Mouse (Mus musculus) urinary bladder, postnatal 36 days (tissue): ENCODE data around the gene Rap1a.
"Not testable (repeated sequence)": the region's sequence is repeated elsewhere in the genome, so short reads cannot be mapped to it uniquely, and the experiment has no call there.

ENCODE experiments used
- DNase-seq, 2 experiments: peaks; one replicate each; pipeline ENCODE4 v3.0.0; 2022; ENCODE audit warnings: low spot score in 2 of 2, mixed read lengths in 1 of 2

Gene Rap1a

DNA sequence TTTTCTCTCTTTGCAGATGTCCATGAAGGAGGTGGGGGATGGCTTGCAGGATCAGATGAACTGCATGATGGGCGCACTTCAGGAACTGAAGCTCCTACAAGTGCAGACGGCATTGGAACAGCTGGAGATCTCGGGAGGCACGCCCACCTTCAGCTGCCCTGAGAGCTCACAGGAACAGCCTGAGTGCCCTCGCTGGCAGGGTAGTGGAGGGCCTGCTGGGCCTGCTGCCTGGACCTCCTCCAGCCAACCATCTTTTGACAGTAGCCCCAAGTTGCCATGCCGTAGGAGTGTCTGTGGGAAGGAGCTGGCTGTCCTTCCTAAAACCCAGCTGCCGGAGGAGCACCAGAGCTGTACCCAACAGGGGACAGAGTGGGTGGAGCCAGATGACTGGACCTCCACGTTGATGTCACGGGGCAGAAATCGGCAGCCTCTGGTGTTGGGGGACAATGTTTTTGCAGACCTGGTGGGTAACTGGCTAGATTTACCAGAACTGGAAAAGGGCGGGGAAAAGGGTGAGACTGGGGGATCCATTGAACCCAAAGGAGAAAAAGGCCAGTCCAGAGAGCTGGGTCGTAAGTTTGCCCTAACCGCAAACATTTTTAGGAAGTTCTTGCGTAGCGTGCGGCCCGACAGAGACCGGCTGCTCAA is 84.7 kb downstream of the Rap1a start:
- DNase-seq: no peak

DNA sequence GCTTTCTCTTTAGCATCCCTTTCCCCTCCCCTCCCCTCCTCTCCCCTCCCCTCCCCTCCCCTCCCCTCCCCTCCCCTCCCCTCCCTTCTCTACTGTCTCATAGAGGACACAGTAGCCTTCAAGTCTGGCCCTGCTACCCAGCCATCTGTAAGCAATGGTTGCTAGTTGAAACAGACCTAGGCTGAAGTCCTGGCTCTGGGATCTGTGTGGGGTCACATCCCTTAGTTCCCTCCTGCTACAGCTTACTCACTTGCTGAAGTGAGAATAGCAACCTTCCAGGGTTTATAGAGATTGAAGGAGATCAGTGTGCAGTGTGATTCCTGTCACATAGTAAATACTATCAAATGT is 86.3 kb downstream of the Rap1a start:
- DNase-seq: no peak

DNA sequence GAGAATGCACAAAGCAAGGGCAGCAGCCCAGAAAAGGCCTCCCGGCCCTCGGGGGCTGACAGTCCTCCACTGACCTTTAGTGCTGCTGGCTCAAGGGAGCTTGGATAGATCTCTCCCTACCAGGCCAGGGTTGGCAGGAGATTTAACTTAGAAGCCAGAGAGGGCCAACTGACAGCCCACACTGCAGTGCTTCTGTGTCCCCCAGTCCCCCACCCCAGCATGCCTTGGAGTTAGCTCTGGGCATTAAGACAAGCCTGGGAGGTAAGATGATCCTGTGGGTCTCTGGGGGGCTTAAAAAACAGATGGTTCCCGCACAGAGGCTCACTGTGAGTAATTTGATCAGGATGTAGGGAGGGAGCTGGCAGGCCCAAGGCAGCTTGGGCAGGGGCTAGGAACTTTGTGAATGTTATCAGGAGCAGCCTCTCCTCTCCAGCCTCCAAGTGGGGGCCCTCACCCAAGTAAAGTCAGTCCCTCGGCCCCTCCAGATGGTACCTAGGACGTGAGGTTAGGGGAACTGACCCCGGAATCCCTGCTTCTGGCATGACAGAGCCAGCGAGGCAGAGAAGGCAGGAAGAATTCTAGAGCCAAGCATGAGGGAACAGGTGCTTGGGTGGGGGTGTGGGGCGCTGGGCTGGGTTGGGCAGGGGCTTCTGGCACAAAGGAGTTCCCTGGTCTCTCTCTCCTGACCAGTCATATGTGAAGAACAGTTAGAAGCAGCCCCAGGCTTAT is 86.9 kb downstream of the Rap1a start:
- DNase-seq: no peak

DNA sequence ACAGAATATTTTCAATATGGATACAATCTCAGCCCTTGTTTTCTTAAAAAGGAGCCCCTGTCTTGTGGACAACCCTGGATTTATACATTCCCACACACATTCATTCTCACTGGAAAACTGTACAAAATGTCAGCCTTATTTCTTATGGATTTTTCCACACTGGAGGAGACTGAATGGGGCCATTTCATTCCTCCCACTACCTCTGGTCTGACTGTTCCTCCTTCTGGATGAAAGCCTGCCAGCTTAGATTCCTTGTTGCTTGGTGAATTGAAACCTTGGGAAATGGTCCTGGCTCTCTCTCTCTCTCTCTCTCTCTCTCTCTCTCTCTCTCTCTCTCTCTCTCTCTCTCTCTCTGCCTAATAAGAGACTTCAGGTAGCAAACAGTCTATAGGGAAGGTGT is 88.3 kb downstream of the Rap1a start:
- DNase-seq: no peak

DNA sequence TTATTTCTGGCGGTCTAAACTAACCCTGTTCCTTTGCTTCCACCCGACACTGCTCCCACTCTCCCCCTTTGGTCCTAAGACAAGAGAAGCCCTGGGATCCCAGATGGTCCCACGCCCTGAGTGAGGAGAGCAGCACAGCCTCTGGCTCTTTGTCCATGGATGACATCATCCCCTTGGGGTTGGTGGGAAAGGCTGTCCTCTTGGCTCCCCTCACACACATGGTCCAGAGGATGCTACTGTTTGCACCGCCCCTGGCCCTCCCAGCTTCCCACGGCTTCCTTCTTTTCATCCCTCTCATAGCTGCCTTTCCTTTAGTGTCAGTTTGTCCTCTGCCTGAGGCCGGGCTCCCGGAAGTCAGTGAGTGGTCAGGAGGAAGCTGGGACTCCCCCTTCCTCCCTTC is 89.4 kb downstream of the Rap1a start:
- DNase-seq: no peak

DNA sequence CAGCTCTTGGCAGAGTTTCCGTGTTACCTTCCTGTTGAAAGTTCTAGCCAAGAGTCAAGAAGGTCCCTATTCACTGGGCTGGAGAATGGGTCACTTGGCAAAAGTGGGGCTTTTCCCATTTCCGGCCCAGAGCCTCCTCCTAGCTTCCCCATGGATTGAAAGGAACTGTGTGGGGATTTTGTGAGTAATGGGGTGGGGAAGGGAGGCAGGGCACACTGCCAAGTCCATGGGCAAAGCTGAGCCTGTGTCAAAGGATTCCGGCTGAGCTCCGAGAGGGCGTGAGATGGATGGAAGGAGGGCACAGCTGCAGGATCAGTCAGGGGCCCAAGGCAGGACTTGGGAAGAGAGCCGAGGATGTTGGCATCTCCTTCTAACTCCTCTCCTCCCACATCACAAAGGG is 90.9 kb downstream of the Rap1a start:
- DNase-seq: no peak

DNA sequence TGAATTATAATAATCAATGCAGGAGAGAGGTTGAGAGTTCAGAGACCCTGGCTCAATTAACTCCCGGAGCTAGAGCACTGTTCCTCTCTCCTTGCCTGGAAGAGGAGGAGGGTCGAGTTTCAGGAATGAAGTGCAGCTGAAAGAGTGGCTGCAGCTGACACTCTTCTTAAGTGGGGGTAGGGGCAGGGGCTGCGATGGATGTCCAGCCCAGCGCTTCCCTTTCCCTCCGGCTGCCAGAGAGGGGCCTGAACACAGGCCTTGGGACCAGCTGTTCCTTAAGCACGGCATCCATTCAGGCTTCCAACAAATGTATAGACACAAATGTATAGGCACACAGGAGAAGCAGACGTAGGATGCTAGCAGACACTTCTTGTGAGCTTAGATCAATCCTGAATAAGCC is 93.5 kb downstream of the Rap1a start:
- no peak for DNase-seq

DNA sequence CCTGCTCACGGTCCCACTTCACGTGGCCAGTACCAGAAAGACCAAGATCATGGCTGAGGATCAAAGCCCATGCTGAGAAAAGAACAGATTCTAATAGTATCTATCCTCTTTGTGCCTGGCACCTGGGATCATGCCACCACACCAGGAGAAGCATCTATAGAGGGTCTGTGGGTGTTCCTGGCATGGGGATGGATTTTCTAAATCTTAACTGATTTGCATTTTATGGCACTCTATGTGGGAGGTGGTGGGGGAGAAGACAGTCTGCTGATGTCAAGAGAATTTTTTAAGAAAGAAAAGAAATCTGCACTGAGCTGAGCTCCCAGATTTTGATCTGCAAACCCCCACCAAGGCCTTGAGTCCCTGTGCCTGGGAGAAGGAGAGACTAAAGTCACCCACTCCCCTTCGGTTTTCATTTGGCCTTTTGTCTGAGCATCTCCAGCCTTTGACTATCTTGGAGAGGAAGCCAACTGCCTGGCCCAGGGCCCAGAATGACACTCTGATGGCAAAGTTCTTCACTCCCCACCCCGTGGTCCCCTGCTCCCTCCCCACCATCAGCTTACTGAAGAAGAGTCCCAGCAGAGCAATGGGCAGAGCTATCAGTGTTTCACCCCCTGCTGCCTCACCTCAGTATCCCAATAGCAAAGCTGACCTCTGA is 94.6 kb downstream of the Rap1a start:
- DNase-seq: no peak

DNA sequence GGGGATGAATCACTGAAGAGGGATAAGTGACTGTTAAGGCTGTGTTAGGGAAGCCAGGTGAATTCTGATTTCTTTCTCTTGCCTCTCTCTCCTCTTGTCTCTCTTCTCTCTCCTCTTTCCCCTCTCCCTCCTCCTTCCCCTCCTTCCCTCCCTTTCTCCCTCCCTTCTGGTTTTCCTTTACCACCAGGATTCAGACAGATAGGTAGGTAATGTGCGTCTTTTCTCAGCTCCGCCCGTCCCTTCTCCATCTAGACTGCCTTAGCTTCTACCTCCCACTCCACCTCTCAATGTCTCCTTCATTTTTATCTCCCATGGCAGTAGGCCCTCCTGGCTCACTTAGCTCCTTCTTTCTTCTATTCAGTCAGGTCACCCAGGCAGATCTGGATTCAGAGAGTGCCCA is 95.6 kb downstream of the Rap1a start:
- DNase-seq: no peak

DNA sequence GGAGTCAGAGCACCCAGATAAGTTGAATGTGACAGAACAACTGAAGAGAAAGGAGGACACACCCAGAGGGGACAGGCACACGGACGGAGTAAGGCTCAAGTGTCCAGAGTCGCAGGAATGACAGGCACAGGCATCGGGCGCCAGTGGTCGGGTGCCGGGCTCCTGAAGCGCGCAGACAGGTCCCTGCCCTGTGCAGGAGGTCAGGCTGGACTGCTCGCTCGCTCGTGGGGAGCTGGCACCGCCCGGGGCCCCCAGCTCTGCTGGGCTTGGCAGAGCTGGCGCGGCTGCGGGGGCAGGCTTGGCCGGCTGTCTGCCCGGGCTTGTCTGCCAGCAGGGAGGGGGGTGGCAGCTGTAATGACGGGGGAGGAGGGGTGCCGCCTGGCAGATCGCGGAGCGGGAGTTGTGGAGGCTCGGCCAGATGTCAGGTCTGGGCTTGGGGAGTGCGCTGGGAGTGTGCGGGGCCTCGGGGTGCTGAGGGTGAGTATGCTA is 96.0 kb downstream of the Rap1a start:
- peak; percentile 61 to 73 for DNase-seq

DNA sequence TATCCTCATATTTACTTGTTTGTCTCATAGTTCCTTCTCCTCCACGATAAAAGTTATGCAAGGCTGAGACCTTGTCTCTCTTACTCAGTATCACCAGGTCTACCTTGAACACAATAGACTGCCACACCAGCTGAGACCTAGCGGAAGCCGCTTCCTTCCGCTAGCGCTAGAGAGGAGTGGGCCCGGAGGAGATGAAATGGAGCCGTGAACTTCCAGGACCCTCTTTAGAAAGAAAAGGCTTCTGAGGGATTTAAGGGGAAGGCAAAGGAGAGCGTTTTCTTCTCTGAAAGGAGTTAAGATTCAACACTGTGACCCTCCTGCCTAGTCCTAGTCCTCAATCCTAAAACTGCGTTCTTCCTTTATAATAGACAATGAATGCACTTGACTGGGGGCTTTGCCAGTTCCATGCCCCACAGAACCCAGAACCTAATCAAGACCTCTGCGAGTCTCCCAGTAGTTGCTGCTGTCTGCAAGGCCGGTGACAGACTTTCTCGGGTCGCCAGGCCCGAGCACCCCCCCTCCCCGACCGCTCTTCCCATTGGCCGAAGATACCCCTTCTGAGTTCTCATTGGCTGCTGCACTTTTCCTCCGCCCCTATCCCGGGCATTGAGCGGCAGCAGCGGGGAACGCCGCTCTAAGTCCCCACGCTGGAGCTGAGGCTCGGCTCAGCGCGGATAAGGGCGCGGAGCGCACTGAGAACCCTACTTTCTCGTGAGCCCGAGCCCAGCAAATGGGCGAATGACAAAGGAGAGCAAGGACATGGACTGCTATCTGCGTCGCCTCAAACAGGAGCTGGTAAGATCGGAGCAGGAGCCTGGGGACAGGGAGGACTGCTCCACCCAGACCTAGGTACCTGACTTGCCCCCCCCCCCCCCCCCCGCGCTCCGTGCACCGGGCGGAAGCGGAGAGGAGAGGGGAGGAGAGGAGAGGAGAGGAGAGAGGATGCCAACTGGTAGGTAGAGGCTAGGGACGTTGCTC is 96.8 kb downstream of the Rap1a start, which contains the start of gene Inka2:
Gene Inka2 (plus strand): TSS at position 569 of the 978 bp plus-strand sequence.
- DNase-seq: peak; percentile 60 to 70

DNA sequence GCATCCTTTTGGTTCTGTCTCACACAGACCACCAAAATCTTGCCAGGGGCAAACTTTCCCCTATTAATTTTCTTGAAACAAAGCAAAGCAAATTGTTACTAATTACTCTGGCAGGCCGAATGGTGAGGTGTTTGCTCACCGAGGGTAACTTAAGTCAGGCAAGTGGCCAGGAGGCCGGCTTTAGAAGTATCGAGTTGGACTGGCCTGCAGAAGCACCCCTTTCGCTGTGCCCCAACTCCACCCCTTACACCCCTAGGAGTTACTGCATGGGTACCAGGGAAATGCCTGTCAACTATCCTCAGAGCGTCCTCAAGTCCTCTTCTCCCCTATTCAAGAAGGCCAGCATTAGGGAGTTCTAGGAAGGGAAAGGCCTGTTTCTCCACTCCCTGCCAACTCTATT is 97.6 kb downstream of the Rap1a start:
- no peak for DNase-seq

DNA sequence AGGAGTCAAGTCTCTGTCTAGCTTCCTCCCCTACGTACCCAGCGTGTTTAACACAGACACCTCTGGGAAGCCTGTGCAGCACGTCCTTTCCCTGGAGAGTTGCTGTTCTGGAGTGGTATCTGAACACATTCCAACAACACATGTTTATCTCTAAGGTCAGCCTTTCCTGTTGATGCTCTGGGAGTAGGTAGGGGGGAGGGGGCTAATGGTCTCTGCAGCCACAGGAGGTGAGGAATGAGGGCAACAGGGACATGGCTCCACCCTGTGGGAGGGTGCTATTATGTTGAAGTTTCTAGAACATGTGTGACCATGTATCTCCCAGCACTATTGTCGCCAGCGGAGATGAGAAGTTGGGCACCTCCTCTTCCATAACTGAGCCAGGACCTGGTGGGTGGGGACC is 99.7 kb downstream of the Rap1a start:
- DNase-seq: no peak

DNA sequence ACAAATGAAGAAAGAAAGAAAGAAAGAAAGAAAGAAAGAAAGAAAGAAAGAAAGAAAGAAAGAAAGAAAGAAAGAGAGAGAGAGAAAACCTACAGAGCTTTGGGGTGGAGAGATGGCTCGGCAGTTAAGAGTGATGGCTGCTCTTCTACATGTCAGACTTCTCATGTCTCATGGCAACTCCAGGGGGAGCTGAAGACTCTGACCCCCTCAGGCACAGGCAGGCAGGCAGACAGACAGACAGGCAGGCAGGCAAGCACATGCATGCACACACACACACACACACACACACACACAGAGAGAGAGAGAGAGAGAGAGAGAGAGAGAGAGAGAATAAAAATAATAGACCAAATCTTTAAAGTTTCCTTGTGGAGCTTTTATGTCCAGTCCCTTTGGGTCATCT is 100.3 kb downstream of the Rap1a start:
- not testable (repeated sequence) for DNase-seq

DNA sequence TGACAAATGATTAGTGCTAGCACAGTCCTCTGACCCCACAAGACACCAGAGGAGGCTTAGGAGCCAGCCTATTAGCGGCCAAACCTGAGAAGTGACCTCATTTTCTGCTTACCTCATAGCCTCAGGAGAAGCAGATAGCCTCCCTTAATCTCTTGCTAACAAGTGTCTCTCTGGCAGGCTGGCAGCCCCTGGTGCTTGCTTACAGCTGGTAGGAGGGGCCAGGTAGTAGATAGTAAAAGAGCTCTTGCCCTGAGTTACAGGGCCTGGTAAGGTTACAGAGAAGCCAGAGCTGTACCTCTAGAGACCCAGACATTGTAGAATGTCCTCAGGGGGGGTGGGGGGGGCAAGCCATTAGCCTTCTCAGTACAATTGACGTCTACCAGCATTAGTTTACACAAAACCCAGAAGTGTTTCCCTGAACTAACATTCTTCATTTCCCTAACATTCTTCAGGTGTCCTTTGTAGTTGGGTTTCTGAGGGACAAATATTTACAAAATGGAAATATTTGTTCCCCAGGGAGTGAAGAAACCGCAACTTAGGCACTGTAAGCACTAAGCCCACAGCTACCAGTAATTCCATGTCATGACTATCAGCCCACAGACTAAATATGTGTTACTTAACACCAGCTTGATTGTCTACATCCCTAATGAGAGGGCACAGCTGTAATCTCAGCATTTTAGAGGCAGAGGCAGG is 101.7 kb downstream of the Rap1a start:
- DNase-seq: no peak

DNA sequence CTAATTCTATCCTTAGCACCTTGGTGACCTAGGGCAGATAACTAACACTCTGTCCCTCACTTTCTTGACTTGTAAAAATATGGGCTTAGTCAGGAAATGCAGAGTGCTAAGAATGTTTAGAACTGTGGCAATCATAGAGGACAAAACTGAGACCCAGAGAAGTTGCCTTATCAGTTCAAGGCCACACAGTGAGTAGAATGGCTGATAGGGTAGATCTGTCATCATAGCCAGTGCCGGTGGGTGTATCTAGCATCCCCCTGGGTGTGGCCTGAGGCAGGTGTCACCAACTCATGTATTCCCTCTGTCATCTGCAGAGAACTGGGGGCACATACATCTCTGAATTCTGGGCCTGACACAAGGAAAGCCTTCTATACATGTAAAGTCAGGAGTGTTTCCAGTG is 102.8 kb downstream of the Rap1a start:
- no peak for DNase-seq

DNA sequence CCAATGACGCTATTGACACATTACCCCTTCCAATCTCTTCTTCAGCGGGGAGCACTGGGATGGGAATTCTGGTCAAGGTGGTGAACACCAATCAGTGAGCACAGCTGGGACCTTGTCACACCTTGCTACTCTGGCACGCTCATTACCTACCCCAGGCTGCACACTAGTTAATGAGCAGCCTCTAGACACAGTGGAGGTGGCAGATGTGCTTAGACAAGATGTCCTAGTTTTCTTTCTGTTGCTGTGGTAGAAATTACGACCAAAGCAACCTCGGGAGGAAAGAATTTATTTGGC is 104.0 kb downstream of the Rap1a start:
- DNase-seq: no peak

DNA sequence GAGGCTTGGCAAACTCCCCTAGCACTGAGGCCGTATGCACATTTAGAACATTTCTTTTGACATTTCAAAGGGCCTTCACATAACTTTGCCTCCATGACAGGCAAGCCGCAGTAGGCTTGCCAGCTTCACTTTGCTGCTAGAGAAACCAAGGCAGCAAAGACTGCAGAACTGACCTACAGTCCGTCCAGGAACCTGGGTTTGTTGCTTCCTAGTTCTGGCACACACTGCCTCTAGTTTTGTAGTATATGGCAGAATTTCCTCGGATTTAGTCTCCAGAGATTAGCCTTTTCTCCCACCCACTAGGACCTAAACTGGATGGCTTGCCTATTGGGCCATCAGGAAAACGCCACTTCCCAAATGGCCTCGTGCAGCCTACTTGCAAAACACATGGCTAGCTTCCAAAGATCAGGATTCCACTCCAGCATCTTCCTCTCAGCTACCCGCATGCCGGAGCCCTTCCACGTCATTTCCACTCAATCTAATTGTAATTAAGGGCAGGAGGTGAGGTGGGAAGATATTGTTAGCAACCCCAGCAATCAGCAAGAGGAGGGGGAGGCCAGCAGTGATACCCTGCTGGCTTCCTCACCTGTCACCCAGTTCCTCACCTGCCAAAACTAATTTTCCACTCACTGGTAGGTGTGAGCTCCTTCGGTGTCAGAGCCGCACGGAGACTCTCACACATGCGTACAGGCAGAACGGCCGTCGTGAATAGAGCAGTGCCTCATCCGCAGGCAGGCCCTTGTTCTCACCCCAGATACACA is 104.6 kb downstream of the Rap1a start:
- no peak for DNase-seq

DNA sequence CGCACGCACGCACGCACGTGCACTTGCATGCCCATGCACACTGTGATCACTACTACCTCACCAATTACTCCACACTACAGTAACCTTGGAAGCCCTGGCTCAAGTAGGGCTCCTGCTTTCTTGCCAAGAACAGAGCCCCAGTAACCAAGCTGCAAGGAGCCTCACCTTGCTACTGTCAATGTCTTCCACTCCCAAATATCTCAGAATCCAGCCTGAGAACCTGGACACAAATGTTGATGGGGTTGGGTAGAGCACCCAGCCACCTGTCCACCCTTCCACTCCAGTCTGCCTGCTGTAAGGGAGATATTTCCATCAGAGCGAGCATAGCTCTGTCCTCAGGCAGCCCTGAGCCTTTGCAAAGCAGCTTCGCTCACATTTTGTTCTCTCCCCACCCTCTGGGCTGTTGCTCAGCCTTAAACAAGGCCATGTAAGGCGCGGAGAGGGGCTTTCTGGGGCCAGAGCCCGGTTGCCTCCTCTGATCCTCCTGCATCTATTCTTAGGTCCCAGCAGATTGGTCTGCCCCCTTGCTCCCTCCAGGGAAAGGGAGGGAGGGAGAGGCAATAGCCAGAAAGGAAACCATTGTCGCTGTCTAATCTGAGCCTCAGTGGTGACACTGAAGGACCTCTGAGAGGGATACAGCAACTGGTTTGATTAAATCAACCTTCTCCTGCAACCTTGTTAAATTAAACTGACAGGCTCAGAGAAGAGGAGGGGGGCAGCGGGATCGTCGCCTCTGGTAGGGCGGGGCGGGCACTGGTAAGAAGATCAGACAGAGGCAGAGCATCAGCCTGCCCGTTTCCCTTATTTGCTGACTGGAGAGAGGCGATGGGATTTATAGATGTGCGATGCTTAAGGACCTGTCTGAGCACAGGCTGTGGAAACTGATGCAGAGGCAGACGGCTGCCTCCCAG is 105.4 kb downstream of the Rap1a start:
- DNase-seq: no peak
